Mouse (Mus musculus): ENCODE measurements around the gene Phyh. TPM values are rescaled to one million over a fixed set of nuclear protein-coding genes. Genes with fewer than 3 reads are reported as not detected.
A peak's percentile ranks its signal among the peaks of the same experiment; 100 is the strongest.

The Phyh gene
- polyA plus RNA-seq, 1 experiment from 2014 or later: 159 TPM

DNA sequence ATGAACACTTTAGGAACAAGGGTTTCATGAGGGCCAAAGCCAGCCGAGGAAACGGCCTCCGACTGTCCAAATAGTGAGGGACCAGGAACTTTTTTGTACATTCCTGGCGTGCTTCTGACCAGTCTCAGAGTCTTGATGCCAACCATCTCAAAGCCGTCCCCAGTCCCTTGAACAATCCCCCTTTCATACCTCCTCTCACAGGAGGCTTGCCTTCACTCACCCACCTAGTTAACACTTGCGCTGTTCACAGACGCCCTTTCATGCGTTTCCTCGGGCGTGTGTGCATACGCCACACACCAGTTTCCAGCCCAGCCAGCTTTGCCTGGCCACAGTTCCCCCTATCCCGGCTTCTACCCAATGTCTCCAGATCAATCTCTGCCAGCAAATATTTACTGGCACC lies 39.2 kb downstream of the Phyh start:
- ATAC-seq (replicated peaks; ENCODE audit: low FRiP score, low read depth) (no peak), DNase-seq (ENCODE audit: low spot score) (no peak)
- H3K9ac ChIP-seq (ENCODE audit: low read depth, low read length): no peak overlapping the region
- no peak overlapping the region for H3K4me3 ChIP-seq (replicated peaks; ENCODE audit: low read depth, low read length)
- no peaks in the 10 kb centered on the region for H3K4me1 ChIP-seq (replicated peaks; ENCODE audit: insufficient read depth, low read length)
- H3K9me3 ChIP-seq (replicated peaks; ENCODE audit: low read length): no peaks in the 10 kb centered on the region
- H3K27me3 ChIP-seq (ENCODE audit: insufficient read depth, low read length): no peaks in the 10 kb centered on the region
- no peaks in the 10 kb centered on the region for H3K36me3 ChIP-seq (ENCODE audit: insufficient read depth, low read length)
- H3K4me2 ChIP-seq (ENCODE audit: low read length): no peak overlapping the region
- 77% methylated on average over 12 of the region's 12 CpGs for WGBS
- no peak overlapping the region for H3K27ac ChIP-seq
- TF ChIP-seq CTCF (IDR thresholded peaks at IDR 0.05; ENCODE audit: low read depth): no peak

DNA sequence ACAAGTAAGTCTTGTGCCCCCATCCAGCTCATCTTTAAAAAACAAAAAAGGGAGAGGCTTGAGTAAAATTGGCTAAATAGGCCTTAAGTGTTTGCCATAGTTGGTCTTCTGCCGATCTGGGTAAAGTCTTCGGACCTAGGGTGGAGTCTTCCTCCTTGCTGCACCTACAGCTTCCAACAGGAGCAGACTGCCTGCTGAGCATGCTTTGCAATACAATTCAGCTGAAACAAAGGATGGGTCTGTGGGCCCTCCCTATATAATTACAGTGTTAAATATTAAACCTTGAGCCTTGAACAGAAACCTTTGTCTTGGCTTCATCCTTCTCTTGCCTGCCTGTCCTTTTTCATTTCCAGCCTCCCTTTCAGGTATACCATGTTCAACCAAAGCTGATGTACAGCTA lies 49.0 kb downstream of the Phyh start:
- no peak for DNase-seq (ENCODE audit: low spot score)
- no peak overlapping the region for H3K9ac ChIP-seq (ENCODE audit: low read depth, low read length)
- ATAC-seq (replicated peaks; ENCODE audit: low FRiP score, low read depth): no peak
- H3K27ac ChIP-seq: no peak overlapping the region
- H3K4me1 ChIP-seq (replicated peaks; ENCODE audit: insufficient read depth, low read length): no peaks in the 10 kb centered on the region
- no peak overlapping the region for H3K4me3 ChIP-seq (replicated peaks; ENCODE audit: low read depth, low read length)
- no peak for TF ChIP-seq CTCF (IDR thresholded peaks at IDR 0.05; ENCODE audit: low read depth)
- no peak overlapping the region for H3K4me2 ChIP-seq (ENCODE audit: low read length)
- no peaks in the 10 kb centered on the region for H3K9me3 ChIP-seq (replicated peaks; ENCODE audit: low read length)
- no peaks in the 10 kb centered on the region for H3K27me3 ChIP-seq (ENCODE audit: insufficient read depth, low read length)
- 97% methylated on average over 2 of the region's 2 CpGs for WGBS
- H3K36me3 ChIP-seq (ENCODE audit: insufficient read depth, low read length): no peaks in the 10 kb centered on the region

DNA sequence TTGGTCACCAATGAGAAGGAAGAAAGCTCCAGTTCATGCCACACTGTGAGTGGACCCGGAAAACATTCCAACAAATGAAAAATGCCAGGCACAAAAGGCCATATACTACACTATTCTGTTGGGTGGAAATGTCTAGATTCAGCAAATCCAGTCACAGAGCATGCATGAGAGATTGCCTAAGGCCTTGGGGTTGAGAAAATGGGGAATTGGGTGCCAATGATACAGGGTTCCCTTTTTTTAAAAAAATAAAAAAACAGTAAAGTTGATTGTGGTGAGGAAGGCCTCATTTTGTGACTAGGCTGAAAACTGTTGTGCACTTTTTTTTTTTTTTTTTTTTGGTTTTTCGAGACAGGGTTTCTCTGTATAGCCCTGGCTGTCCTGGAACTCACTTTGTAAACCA lies 50.3 kb downstream of the Phyh start:
- no peak overlapping the region for H3K9ac ChIP-seq (ENCODE audit: low read depth, low read length)
- no peaks in the 10 kb centered on the region for H3K9me3 ChIP-seq (replicated peaks; ENCODE audit: low read length)
- H3K4me3 ChIP-seq (replicated peaks; ENCODE audit: low read depth, low read length): no peak overlapping the region
- no peak for DNase-seq (ENCODE audit: low spot score)
- ATAC-seq (replicated peaks; ENCODE audit: low FRiP score, low read depth): no peak
- no peaks in the 10 kb centered on the region for H3K36me3 ChIP-seq (ENCODE audit: insufficient read depth, low read length)
- H3K27ac ChIP-seq: no peak overlapping the region
- no peak overlapping the region for H3K4me2 ChIP-seq (ENCODE audit: low read length)
- no peaks in the 10 kb centered on the region for H3K27me3 ChIP-seq (ENCODE audit: insufficient read depth, low read length)
- TF ChIP-seq CTCF (IDR thresholded peaks at IDR 0.05; ENCODE audit: low read depth): no peak
- WGBS: 69% methylated on average over 2 of the region's 2 CpGs
- no peaks in the 10 kb centered on the region for H3K4me1 ChIP-seq (replicated peaks; ENCODE audit: insufficient read depth, low read length)

DNA sequence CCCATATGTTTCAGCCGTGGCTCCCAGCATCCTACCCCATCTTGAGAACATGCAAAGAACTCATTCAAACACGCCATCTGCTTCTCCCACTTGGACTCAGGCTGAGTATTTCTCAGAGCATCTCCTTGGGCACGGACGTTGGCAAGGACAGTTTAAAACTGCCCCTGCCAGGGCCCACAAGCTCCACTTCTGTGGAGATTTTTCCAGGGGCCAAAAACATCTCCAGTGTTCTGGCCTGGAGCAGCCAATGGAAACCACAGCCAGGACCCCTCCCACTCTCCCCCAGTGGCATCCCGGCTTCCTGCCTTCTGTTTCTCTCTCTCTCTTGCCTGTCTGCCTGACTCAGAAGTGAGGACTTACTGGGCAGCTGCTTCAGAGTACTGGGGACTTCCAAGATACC lies 57.0 kb downstream of the Phyh start, which contains the start of gene Ucma:
Gene Ucma (plus strand): TSS at position 316 of the 400 bp plus-strand sequence.
- Histone ChIP-seq H3K4me3 (replicated peaks; ENCODE audit: low read depth, low read length) (no peak within 1 kb of the TSS), H3K4me2 (ENCODE audit: low read length) (no peak within 1 kb of the TSS), H3K27ac (no peak within 1 kb of the TSS), H3K9me3 (replicated peaks; ENCODE audit: low read length) (no peaks in the 10 kb centered on the region), H3K9ac (ENCODE audit: low read depth, low read length) (no peak within 1 kb of the TSS), H3K36me3 (ENCODE audit: insufficient read depth, low read length) (no peaks in the 10 kb centered on the region), H3K4me1 (replicated peaks; ENCODE audit: insufficient read depth, low read length) (no peaks in the 10 kb centered on the region), H3K27me3 (ENCODE audit: insufficient read depth, low read length) (no peaks in the 10 kb centered on the region)
- DNase-seq (ENCODE audit: low spot score) (no peak), ATAC-seq (replicated peaks; ENCODE audit: low FRiP score, low read depth) (no peak)
- TF ChIP-seq CTCF (IDR thresholded peaks at IDR 0.05; ENCODE audit: low read depth): no peak
- 70% methylated on average over 5 of the region's 5 CpGs for WGBS

DNA sequence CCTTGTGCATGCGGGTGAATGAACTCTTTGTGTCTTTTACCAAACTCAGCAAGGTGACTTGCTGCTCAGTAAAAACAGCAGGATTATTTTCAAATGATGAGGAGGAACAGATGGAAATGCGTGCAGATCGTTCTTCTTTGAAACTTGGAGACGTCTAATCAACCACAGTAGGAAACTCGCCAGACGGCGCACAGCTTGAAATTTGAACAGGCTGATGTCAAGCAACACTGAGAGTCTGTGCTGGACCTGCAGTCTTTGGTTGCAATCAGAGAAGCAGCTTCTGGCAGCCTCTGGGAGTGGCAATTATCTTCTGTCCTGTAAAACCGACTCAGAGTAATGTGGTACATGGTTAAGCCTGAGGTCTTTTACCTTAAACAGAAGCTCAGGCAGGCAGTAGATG lies 59.3 kb downstream of the Phyh start:
- Histone ChIP-seq H3K36me3 (ENCODE audit: insufficient read depth, low read length) (no peaks in the 10 kb centered on the region), H3K9ac (ENCODE audit: low read depth, low read length) (no peak overlapping the region), H3K4me1 (replicated peaks; ENCODE audit: insufficient read depth, low read length) (no peaks in the 10 kb centered on the region), H3K27ac (no peak overlapping the region), H3K27me3 (ENCODE audit: insufficient read depth, low read length) (no peaks in the 10 kb centered on the region), H3K4me2 (ENCODE audit: low read length) (no peak overlapping the region), H3K4me3 (replicated peaks; ENCODE audit: low read depth, low read length) (no peak overlapping the region), H3K9me3 (replicated peaks; ENCODE audit: low read length) (no peaks in the 10 kb centered on the region)
- DNase-seq (ENCODE audit: low spot score) (peak; percentile 14), ATAC-seq (replicated peaks; ENCODE audit: low FRiP score, low read depth) (no peak)
- 30% methylated on average over 8 of the region's 8 CpGs for WGBS
- TF ChIP-seq CTCF (IDR thresholded peaks at IDR 0.05; ENCODE audit: low read depth): no peak

DNA sequence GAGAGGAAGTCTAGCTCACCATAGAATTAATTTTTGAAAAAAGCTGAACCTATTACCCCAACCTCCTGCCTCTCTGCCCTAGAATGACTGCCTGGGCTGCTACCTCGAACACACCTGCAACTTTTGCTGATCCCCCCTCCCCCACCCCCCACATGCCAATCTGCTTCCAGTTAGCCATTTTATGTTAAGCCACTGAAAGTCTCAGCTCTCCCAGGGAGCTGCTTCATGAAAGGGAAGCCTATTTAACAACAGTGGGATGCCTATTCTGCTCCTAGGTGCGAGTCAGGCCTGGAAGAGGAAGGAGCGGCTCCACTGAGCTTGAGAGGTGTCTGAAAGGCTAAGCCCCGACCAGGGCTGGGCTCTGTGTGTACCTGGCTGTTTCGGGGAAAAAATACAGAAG lies 65.2 kb downstream of the Phyh start:
- no peaks in the 10 kb centered on the region for H3K36me3 ChIP-seq (ENCODE audit: insufficient read depth, low read length)
- no peak overlapping the region for H3K27ac ChIP-seq
- TF ChIP-seq CTCF (IDR thresholded peaks at IDR 0.05; ENCODE audit: low read depth): no peak
- no peak overlapping the region for H3K9ac ChIP-seq (ENCODE audit: low read depth, low read length)
- no peaks in the 10 kb centered on the region for H3K27me3 ChIP-seq (ENCODE audit: insufficient read depth, low read length)
- H3K4me3 ChIP-seq (replicated peaks; ENCODE audit: low read depth, low read length): no peak overlapping the region
- DNase-seq (ENCODE audit: low spot score) (no peak), ATAC-seq (replicated peaks; ENCODE audit: low FRiP score, low read depth) (no peak)
- H3K9me3 ChIP-seq (replicated peaks; ENCODE audit: low read length): no peaks in the 10 kb centered on the region
- no peaks in the 10 kb centered on the region for H3K4me1 ChIP-seq (replicated peaks; ENCODE audit: insufficient read depth, low read length)
- H3K4me2 ChIP-seq (ENCODE audit: low read length): no peak overlapping the region
- WGBS: 41% methylated on average over 5 of the region's 5 CpGs

DNA sequence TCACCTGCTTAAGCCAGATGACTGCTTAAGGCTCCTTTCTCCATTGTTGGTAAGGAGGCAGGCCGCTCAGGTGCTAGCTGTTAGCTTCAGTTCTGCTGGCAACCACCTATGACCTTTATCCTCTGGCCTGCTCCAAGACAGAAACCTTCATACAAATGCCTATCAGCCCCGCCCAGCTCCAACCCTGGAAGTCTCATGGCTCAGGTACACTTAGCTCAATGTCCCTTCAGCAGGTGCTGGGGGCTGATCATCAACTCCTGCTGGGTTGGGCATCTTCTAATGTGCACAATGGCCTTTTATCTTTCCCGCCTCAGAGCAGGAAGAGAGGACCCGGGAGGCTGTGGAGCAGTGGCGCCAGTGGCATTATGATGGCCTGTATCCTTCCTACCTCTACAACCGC lies 66.2 kb downstream of the Phyh start:
- WGBS: 80% methylated on average over 6 of the region's 6 CpGs
- no peaks in the 10 kb centered on the region for H3K4me1 ChIP-seq (replicated peaks; ENCODE audit: insufficient read depth, low read length)
- no peak overlapping the region for H3K27ac ChIP-seq
- ATAC-seq (replicated peaks; ENCODE audit: low FRiP score, low read depth) (no peak), DNase-seq (ENCODE audit: low spot score) (no peak)
- H3K4me3 ChIP-seq (replicated peaks; ENCODE audit: low read depth, low read length): no peak overlapping the region
- no peak for TF ChIP-seq CTCF (IDR thresholded peaks at IDR 0.05; ENCODE audit: low read depth)
- no peak overlapping the region for H3K9ac ChIP-seq (ENCODE audit: low read depth, low read length)
- no peaks in the 10 kb centered on the region for H3K9me3 ChIP-seq (replicated peaks; ENCODE audit: low read length)
- no peaks in the 10 kb centered on the region for H3K27me3 ChIP-seq (ENCODE audit: insufficient read depth, low read length)
- no peak overlapping the region for H3K4me2 ChIP-seq (ENCODE audit: low read length)
- H3K36me3 ChIP-seq (ENCODE audit: insufficient read depth, low read length): no peaks in the 10 kb centered on the region

Measured in kidney, postnatal 0 days (tissue).